Mouse (Mus musculus) embryonic facial prominence, embryonic 15.5 days (tissue): ENCODE results near the gene Specc1. TPM values are rescaled to one million over a fixed set of nuclear protein-coding genes. Genes with fewer than 3 reads are reported as not detected.
A peak's percentile ranks its signal among the peaks of the same experiment; 100 is the strongest.

ENCODE experiments used
- ATAC-seq: fragments of 200-750 bp; cut with Nextera tagmentation; 2 replicates; pipeline ENCODE4 v1.8.0; 2017; ENCODE audit warnings: low read depth, moderate TSS enrichment; ENCODE audit not compliant: insufficient number of reproducible peaks, low FRiP score, low TSS enrichment
- H3K27ac ChIP-seq: fragments of 300-500 bp; sonication (generic); replicated peaks from 2 replicates; pipeline ENCODE4 v1.5.1; 2015; ENCODE audit warnings: mild to moderate bottlenecking, inconsistent platforms
- H3K27me3 ChIP-seq: fragments of 300-500 bp; sonication (generic); 2 replicates; pipeline ENCODE4 v1.6.1; 2015; ENCODE audit warnings: inconsistent platforms
- H3K36me3 ChIP-seq: fragments of 300-500 bp; sonication (generic); 2 replicates; pipeline ENCODE4 v1.6.1; 2015; ENCODE audit warnings: mild to moderate bottlenecking, inconsistent platforms
- H3K4me1 ChIP-seq: fragments of 300-500 bp; sonication (generic); 2 replicates; pipeline ENCODE4 v1.6.1; 2015; ENCODE audit warnings: inconsistent platforms
- H3K4me2 ChIP-seq: fragments of 300-500 bp; sonication (generic); replicated peaks from 2 replicates; pipeline ENCODE4 v1.6.1; 2015; ENCODE audit warnings: mild to moderate bottlenecking, inconsistent platforms
- H3K4me3 ChIP-seq: fragments of 300-500 bp; sonication (generic); replicated peaks from 2 replicates; pipeline ENCODE4 v1.5.1; 2015; ENCODE audit warnings: mild to moderate bottlenecking, inconsistent platforms
- H3K9ac ChIP-seq: fragments of 300-500 bp; sonication (generic); 2 replicates; pipeline ENCODE4 v1.6.1; 2015; ENCODE audit warnings: inconsistent platforms
- H3K9me3 ChIP-seq: fragments of 300-500 bp; sonication (generic); replicated peaks from 2 replicates; pipeline ENCODE4 v1.6.1; 2016; ENCODE audit warnings: inconsistent platforms
- WGBS: fragments of 180-500 bp; shearing (Covaris S2); methylation state at CpG from one replicate; pipeline ENCODE4 v1.1.7; 2015; 5-methylcytosine and 5-hydroxymethylcytosine counted together
- polyA plus RNA-seq: library from polyadenylated mRNA; unstranded; fragments of >200 nt; fragmentation: Nextera tagmentation; extraction: Ambion mirVana; gene quantifications from 2 replicates; pipeline ENCODE4 v1.2.1, GENCODE M21; 2015

The Specc1 gene
- polyA plus RNA-seq: 10.8 and 12.7 TPM in 2 replicates

DNA sequence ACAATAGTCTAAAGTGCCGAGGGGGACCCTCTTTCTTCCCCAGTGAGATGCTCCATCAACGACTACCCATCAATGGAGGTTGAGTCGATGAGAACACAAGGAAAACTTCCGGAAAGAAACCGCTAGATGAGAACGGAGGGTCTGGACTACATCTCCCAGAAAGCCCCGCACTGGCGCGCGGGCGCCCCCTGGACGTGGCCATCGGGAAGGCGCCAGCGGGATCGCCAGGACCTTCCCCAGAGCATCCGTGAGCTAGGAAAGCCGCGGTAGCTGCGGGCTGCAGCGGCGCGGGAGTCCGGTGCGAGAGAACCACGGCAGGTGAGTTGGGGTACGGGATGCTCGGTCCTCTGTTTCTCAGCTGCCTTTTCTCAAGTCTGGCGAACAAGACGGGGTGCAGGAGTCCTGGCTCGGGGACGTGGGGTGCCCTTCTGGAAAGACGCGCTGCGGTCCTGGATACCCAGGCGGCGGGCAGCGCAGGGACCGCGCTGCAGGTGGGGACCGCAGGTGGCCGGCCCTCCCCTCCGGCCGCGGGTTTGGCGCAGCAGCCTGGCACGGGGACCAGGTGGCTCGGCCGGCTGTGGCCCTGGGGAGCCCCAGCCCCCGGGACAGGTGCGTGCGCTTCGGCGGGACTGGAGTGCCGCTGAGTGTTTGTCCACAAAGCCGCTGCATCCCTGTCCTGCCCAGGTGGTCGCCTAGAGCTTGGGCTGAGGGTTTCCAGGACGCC, at the start of gene Specc1:
Gene Specc1, plus strand, starts transcription at position 192 of the 724 bp plus-strand sequence.
- H3K4me1 ChIP-seq: peaks cover 9% of the 10 kb centered on the region; the same call in 1 of the 2 replicates
- under 1% methylated on average over 58 of the region's 58 CpGs for WGBS

DNA sequence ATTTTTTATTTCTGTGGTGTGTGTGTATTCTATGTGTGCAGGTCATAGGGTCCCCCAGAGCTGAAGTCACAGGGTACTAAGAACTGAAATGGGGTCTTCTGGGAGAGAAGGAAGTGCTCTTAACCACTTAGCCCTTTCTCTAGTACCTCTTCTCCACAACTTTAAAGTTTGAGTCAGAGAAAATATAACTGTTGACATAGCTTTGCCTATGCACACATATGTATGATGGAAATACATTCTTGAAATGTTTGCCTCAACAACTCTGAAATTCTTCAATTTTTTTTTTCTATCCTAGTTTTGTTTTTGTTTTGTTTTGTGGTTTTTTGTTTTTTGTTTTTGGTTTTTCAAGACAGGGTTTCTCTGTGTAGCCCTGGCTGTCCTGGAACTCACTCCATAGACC, 48.2 kb upstream of the Specc1 start:
- Histone ChIP-seq H3K4me2 (no peak overlapping the region), H3K4me1 (no peaks in the 10 kb centered on the region), H3K27ac (no peak overlapping the region), H3K27me3 (no peaks in the 10 kb centered on the region), H3K36me3 (peaks cover 58% of the 10 kb centered on the region), H3K9ac (no peak overlapping the region), H3K9me3 (no peaks in the 10 kb centered on the region), H3K4me3 (no peak overlapping the region)
- ATAC-seq: no peak

More for the DNA sequence above, at the start of gene Specc1:
- Histone ChIP-seq H3K4me2 (peak within 1 kb of the TSS; percentile 100), H3K9ac (peak within 1 kb of the TSS; percentile 27), H3K4me3 (peak within 1 kb of the TSS; percentile 63), H3K36me3 (no peaks in the 10 kb centered on the region), H3K27me3 (peaks cover 25% of the 10 kb centered on the region), H3K27ac (no peak within 1 kb of the TSS), H3K9me3 (no peaks in the 10 kb centered on the region)
- ATAC-seq: peak; percentile 88

- H3K36me3 ChIP-seq: peaks cover 22% of the 10 kb centered on the region
- 89% methylated on average over 3 of the region's 3 CpGs for WGBS
- H3K4me1 ChIP-seq: no peaks in the 10 kb centered on the region
- no peaks in the 10 kb centered on the region for H3K27me3 ChIP-seq
- no peak overlapping the region for H3K4me2 ChIP-seq
- no peak overlapping the region for H3K27ac ChIP-seq
- H3K9me3 ChIP-seq: no peaks in the 10 kb centered on the region
- no peak overlapping the region for H3K9ac ChIP-seq
- no peak for ATAC-seq
- H3K4me3 ChIP-seq: no peak overlapping the region
These were observed 36.9 kb upstream of the Specc1 start for GRCm38 (mm10) chr11:61919702-61920101.

DNA sequence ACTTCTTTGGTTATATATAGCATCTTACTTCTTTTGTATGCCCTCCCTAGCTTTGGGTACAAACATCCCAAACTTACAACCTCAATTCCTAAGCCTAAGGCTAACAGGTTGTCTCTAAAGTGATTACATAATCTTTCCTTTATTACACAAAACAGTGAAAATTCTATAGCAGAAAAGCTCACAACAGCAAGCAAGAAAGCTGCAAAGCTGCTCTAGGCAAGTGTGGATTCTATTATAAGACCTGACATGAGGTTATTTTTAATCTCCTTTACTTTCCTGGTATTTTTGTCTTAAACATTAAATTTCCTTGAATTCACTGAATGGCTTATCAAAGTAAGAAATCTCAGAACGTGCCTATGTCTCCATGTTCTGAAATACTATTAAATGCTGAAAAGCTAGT, 33.3 kb upstream of the Specc1 start:
- WGBS: 65% methylated on average over 1 of the region's 1 CpGs
- Histone ChIP-seq H3K27ac (no peak overlapping the region), H3K27me3 (no peaks in the 10 kb centered on the region), H3K9ac (no peak overlapping the region), H3K4me2 (no peak overlapping the region), H3K36me3 (peaks cover 9% of the 10 kb centered on the region; the same call in 1 of the 2 replicates), H3K4me1 (0 out of 2 replicates have a peak, but pooled peaks cover 3% of the 10 kb centered on the region), H3K9me3 (no peaks in the 10 kb centered on the region), H3K4me3 (no peak overlapping the region)
- no peak for ATAC-seq

- 0 out of 2 replicates have a peak, but pooled peaks cover 3% of the 10 kb centered on the region for H3K36me3 ChIP-seq
- no peaks in the 10 kb centered on the region for H3K27me3 ChIP-seq
- peak overlapping the region; percentile 91 for H3K4me3 ChIP-seq
- H3K4me1 ChIP-seq: peaks cover 17% of the 10 kb centered on the region; the same call in 1 of the 2 replicates
- ATAC-seq: peak; percentile 69
- H3K9me3 ChIP-seq: no peaks in the 10 kb centered on the region
- peak overlapping the region; percentile 93 for H3K27ac ChIP-seq
- WGBS: 2% methylated on average over 47 of the region's 47 CpGs
- peak overlapping the region; percentile 59 for H3K4me2 ChIP-seq
- peak overlapping the region; percentile 85 for H3K9ac ChIP-seq
These were observed 27.1 kb upstream of the Specc1 start for GRCm38 (mm10) chr11:61929323-61930097.

DNA sequence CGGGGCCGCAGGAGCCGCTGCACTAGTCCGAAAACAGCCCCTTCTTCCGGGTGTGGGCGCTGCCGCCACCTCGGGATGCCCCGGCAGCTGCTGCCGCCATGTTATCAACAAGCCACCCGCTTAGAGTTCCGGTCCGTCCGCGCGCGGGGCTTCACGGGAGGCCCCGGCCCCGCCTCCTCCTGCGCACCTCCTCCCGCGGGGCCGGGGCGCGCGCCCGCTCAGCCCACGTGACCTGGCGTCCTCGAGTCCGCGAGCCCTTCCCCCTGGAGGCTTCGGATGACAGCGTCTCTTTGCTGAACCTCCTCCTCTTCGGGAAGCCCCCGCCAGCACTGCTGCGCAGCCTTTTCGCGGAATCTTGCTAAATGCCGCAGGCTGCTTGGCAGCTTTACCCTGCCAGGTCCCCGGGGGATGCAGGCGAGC, 26.5 kb upstream of the Specc1 start, which contains the start of gene Akap10:
Gene Akap10, minus strand, starts transcription at position 155 of the 420 bp plus-strand sequence.
- ATAC-seq: peak; percentile 95
- Histone ChIP-seq H3K9ac (peak within 1 kb of the TSS; percentile 85), H3K36me3 (0 out of 2 replicates have a peak, but pooled peaks cover 3% of the 10 kb centered on the region), H3K27ac (peak within 1 kb of the TSS; percentile 93), H3K4me1 (peaks cover 17% of the 10 kb centered on the region; the same call in 1 of the 2 replicates), H3K9me3 (no peaks in the 10 kb centered on the region), H3K4me3 (peak within 1 kb of the TSS; percentile 91), H3K27me3 (no peaks in the 10 kb centered on the region), H3K4me2 (peak within 1 kb of the TSS; percentile 59)
- 0% methylated on average over 41 of the region's 43 CpGs for WGBS

DNA sequence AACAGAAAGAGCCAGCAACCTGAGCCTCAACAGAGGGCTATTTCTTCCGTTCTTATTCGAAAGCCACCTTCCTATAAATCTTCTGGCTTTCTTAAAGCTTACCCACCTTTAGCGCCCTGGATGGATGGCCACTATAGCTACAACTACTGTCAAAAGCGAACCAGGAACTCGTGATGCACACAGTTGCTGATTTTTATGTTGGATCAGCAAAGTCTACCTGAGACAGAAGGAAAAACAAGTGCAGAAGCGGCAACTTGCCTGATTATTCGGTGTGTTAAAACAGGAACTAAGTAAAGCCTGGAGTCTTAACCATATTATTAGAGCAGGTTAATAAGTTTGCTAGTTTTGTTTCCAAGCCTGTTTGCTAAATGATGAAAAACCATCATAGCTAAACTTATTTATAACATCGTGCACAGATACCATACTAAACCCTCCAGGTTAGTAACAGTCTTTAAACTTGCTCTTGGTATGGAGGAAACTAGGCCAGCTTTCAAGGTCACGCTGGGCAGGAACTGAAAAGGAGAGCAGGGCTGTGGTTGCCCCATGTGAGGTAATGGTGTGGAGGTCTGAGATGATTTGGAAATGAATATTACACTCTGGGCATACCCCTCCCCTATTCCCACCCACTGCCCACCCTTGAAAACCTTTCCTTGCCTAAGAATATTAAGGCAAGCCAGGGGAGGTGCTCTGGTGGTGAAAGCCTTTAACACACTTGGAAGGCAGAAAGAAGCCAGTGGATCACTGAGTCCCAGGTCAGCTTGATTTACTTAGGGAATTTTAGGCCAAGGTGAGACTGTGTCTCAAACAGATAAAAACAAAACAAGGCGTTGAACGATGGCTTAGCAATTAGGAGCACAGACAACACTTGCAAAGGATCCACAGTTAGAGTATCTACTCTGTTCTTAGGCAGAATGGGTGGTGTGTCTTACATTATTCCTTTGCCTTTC, 25.6 kb upstream of the Specc1 start:
- WGBS: 15% methylated on average over 11 of the region's 11 CpGs
- Histone ChIP-seq H3K36me3 (0 out of 2 replicates have a peak, but pooled peaks cover 3% of the 10 kb centered on the region), H3K4me2 (peak overlapping the region; percentile 59), H3K27ac (peak overlapping the region; percentile 93), H3K27me3 (no peaks in the 10 kb centered on the region), H3K9me3 (no peaks in the 10 kb centered on the region), H3K4me1 (peaks cover 17% of the 10 kb centered on the region; the same call in 1 of the 2 replicates), H3K4me3 (peak overlapping the region; percentile 91), H3K9ac (peak overlapping the region; percentile 85)
- no peak for ATAC-seq

DNA sequence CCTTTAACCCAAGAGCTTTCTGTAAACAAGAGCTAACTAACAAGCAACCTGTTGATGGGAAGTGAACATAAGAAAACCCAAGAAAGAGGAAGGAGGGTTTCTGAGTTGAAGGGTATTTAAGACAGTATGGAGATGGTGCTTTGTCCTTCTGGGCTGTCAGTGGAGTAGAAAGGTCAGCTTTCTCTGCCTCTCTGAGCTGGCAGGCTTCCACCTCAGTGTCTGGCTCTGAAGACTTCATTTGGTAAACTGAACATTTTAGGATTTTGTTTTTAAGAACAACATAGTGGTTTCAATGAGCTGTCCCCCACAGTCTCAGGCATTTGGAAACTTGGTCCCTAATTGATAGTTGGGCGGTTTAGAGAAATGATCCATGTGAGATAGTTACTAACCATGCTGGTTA, 18.8 kb upstream of the Specc1 start:
- no peak overlapping the region for H3K27ac ChIP-seq
- H3K4me2 ChIP-seq: no peak overlapping the region
- H3K4me3 ChIP-seq: no peak overlapping the region
- WGBS: 76% methylated on average over 1 of the region's 1 CpGs
- no peak for ATAC-seq
- no peaks in the 10 kb centered on the region for H3K4me1 ChIP-seq
- no peaks in the 10 kb centered on the region for H3K36me3 ChIP-seq
- H3K9me3 ChIP-seq: no peaks in the 10 kb centered on the region
- H3K9ac ChIP-seq: no peak overlapping the region
- no peaks in the 10 kb centered on the region for H3K27me3 ChIP-seq

DNA sequence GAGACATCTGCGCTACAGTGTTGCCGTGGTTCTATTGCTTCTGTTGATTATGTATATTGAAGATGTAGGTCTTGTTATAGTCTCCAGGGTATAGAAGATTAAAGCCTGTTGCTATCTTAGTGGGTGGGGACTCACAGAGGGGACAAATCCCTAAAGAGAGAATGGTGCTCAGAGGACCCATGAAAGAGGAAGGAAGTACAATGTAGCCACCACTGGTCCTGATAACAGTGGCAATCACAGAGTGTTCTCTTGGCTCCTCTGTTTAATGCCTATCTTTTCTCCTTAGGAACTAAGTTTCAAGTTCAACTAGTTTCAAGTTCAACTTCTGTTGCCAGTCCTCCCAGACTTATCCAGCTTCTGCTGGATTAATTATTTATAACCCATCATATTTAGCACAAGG, 13.7 kb upstream of the Specc1 start:
- Histone ChIP-seq H3K9ac (no peak overlapping the region), H3K36me3 (no peaks in the 10 kb centered on the region), H3K4me3 (no peak overlapping the region), H3K9me3 (no peaks in the 10 kb centered on the region), H3K27ac (no peak overlapping the region), H3K27me3 (no peaks in the 10 kb centered on the region), H3K4me2 (no peak overlapping the region), H3K4me1 (no peaks in the 10 kb centered on the region)
- ATAC-seq: no peak
- WGBS: 83% methylated on average over 2 of the region's 2 CpGs

GRCm38 (mm10) chr11:61944417-61944816, 12.1 kb upstream of the Specc1 start:
- Histone ChIP-seq H3K4me2 (no peak overlapping the region), H3K36me3 (no peaks in the 10 kb centered on the region), H3K27ac (no peak overlapping the region), H3K4me1 (no peaks in the 10 kb centered on the region), H3K4me3 (no peak overlapping the region), H3K9me3 (no peaks in the 10 kb centered on the region), H3K9ac (no peak overlapping the region), H3K27me3 (no peaks in the 10 kb centered on the region)
- ATAC-seq: no peak
- 81% methylated on average over 9 of the region's 9 CpGs for WGBS
